Mouse (Mus musculus): ENCODE measurements around the gene Sgms1.

Gene Sgms1

GRCm38 (mm10) chr19:32292782-32293776 lies 96.4 kb downstream of the Sgms1 start:
- DNase-seq (ENCODE audit: low spot score): peak; percentile 29

DNA sequence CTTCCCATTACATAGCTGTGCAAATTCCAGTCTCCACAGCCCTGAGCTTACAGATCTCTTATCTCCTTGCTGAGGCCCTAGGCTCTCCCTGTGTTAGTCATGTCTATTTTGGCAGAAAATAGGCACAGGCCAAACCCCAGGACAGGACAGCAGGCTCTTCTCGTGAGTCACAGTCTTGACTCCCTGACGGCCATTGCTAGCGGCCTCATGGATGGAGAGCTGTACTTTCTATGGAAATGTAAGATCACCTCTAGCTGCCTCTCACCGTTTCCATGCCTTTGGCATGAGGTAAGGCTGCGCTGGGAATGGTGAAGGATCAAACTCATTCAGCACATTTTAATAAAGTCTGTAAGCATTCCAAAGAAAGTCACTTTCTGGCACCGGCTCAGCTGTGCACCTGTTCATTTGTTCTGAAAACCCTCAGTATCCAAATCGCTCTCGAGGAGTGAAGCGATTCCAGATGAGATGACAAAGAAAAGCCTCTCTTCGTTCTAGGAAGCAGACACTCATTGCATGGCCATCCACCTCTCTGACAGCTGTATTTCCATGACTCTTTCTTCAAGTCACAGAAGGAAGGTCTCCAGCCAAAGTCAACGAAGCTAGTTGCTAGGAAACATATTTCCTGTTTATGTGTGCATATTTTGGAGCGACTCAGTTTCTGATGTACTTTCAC lies 97.3 kb downstream of the Sgms1 start:
- peak; percentile 76 for DNase-seq (ENCODE audit: low spot score)

GRCm38 (mm10) chr19:32291130-32291529 lies 98.4 kb downstream of the Sgms1 start:
- DNase-seq (ENCODE audit: low spot score): no peak

DNA sequence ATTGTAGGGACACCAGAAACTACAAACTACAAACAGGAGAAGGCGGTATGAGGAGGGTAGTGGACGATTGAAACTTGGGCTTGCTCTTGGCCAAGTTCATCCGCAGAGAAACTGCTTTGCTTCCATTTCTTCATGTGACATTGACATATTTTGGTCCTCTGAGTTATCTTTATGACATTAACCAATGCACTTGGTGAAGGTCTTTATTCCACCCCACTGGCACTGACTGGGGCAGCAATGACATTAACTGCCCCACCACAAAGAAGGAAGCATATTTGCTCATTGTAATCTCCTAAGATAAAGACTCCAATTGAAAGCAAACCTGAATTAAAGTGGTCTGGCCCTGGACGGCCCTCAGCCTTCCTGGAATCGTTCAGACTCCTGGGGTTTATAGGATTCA lies 100.6 kb downstream of the Sgms1 start:
- no peak for DNase-seq (ENCODE audit: low spot score)

DNA sequence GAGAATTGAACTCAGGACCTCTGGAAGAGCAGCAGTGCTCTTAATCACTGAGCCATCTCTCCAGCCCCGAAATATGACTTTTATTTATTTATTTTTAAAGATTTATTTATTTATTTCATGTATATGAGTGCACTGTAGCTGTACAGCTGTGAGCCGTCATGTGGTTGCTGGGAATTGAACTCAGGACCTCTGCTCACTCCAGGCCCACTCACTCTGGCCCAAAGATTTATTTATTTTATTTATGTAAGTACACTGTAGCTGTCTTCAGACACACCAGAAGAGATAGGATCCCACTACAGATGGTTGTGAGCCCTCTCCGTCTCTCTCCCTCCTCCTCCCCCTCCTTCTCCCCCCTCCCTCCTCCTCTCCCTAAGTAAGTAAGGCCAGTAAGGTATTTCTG lies 101.7 kb downstream of the Sgms1 start:
- no peak for DNase-seq (ENCODE audit: low spot score)

GRCm38 (mm10) chr19:32285455-32285831 lies 104.1 kb downstream of the Sgms1 start:
- DNase-seq (ENCODE audit: low spot score): no peak

DNA sequence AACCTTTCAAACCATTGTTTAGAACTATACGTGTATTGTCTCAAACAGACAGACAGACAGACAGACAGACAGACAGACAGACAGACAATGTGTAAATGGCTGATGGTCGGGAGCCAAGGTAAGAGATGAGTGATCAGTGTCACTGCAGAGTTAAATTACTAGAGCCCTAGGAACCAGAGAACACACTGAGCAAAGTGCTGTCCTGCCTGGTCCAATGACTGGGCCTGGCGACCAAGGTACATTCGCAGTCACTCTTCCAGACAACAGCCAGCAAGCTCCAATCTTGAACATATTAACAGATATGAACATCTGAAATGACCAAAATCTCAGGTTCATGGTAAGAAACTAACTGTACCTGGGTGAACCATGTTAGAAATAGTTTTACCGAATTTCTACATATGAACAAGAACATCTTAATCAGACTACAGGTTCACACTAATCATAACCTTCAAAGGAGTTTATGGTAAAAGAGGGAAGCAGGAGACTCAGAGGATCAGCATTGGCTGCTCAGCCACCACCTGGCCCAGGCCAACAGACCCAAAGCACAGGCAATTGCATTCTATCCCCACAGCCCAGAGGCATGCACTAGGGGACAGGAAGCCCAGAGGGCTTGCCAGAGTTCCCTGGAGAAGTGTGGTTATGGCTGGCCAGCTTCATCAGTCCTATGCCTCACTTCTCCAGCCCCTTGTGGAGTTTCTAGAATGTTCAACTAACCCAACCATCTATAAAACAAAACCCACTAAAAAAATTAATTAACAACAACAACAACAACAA lies 104.6 kb downstream of the Sgms1 start:
- DNase-seq (ENCODE audit: low spot score): no peak

- no peak for DNase-seq (ENCODE audit: low spot score)
Measured at GRCm38 (mm10) chr19:32281917-32282316, 107.6 kb downstream of the Sgms1 start.

DNA sequence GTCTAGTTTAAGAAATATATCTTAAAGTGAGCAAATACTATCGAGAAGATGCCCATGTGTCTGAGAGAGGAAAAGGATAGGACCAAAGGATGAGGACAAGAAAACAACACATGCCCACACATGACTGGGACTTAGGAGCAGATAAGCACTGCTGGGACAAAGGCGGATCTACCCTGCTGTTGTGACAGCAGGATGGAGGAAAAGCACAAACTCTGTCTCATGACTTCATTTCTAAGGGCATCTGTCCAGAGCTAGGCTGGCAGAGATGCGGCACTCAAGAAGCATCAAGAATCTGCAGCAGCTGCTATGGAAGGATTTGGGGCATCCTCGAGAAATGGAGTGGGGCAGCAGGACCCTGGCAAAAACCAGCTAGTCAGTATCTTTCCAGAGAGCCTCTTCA lies 109.1 kb downstream of the Sgms1 start:
- no peak for DNase-seq (ENCODE audit: low spot score)

DNA sequence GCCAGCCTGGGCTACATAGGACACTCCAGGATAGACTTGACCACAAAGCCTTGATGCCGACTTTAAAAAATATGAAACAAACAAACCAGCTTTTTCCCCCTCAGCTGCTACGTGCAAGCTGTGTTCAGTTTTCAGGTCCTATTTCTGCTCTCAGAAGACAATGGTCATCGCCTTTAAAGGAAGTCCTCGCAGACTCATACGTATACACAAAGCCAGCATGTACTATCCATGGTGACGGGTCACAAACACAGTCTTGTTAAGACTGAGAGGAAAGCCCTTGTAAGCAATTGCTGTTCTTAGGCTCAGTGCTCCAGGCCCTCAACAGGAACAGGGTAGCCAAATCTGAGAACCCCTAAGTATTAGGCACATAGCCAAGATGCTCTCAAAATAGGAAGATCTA lies 110.1 kb downstream of the Sgms1 start:
- DNase-seq (ENCODE audit: low spot score): no peak

DNA sequence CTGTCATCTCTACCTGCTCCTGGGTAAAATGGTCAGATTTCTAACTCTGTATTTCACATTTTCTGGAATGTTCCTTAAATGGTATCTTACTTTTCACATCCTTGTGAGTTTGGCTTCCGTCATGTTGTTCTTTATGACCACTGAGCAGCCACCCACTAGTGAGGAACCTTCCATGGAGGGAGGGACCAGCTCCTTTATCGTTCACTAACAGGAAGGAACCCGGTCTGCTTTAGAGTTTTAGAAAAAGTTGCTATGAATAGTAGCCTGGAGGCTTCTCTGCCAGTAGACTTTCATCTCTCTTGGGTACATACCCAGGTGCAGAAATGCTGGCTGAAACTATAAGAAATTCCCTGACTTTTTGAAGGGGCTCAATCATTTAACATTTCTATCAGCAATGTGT lies 111.6 kb downstream of the Sgms1 start:
- DNase-seq (ENCODE audit: low spot score): no peak

GRCm38 (mm10) chr19:32277287-32277686 lies 112.2 kb downstream of the Sgms1 start:
- DNase-seq (ENCODE audit: low spot score): no peak

GRCm38 (mm10) chr19:32276817-32277216 lies 112.7 kb downstream of the Sgms1 start:
- DNase-seq (ENCODE audit: low spot score): no peak

DNA sequence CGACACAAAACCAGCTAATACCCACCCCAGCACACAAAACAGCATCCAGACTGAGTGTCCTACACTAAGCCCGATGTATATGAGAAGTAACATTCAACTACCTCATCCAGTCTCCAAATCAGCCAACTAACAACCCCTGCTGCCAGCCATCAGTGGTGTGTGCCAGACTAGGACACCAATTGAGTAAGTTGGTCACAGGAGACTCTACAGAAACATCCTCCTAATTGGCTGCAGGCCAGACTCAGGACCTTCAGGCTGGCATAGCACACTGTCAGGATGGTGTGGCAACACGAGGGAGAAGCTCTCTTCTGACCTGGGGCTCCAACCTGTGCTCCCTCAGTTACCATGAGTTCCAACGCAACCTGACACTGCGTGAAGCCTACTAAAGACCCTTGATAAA lies 113.3 kb downstream of the Sgms1 start:
- DNase-seq (ENCODE audit: low spot score): peak; percentile 22

DNA sequence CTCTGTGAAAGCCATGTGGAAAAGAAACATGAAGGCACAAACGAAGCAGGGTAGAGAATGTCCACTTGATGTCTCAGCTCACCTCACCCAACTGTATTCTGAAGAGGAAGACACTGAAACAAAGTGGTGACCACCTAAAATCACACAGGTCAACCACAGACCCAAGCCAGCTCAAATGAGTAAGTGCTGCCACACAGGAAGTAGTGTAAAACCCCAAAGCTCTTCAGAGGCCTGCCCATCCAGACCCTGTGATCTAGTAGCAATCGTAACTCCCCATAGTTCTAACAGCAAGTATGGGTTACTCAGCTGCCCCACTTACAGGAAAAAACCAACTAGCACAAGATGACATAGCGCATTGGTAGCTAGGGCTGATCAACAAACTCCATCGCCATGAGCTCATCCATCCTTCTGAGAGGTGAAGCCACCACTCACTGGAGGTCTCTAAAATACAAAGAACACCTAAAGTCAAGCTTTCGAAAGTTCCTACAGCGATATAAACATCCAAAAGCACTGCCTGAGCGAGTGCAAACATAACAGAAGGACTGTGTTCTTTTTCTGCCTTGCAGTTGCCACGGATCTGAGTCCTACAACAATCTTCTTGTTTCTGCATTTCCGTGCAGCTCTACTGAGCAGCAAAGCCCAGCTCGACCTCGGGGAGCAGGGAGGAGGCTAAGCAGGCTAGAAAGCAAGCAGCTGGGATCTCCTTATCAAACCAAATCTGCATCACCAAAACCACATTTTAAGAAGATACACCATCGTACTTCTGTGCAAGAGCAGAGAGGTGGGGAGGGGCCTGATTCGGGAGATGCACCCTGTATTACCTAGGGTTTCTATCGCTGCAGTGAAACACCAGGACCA lies 114.2 kb downstream of the Sgms1 start:
- no peak for DNase-seq (ENCODE audit: low spot score)

DNA sequence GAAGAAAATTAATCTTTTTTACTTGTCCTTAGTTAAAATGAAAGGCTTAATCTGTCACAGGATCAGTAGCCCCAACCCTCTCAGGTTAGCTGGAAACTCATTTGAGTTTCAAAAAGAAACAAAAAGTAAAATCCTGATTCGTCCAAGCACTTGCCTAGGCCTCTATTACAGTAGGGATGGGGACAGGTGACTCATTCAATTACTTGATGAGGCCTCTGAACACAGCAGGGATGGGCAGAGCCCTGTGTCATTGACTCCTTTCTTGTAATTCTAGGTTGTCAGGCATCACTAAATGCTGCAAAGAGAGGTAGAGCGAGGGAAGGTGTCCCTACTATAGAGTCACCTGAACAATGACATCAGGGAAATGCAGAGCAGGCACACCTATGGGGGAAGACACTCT lies 115.4 kb downstream of the Sgms1 start:
- no peak for DNase-seq (ENCODE audit: low spot score)

- DNase-seq (ENCODE audit: low spot score): no peak
Measured at GRCm38 (mm10) chr19:32273714-32274113, 115.8 kb downstream of the Sgms1 start.

GRCm38 (mm10) chr19:32272475-32273260 lies 116.8 kb downstream of the Sgms1 start:
- no peak for DNase-seq (ENCODE audit: low spot score)

GRCm38 (mm10) chr19:32271455-32272200 lies 117.9 kb downstream of the Sgms1 start:
- DNase-seq (ENCODE audit: low spot score): no peak

DNA sequence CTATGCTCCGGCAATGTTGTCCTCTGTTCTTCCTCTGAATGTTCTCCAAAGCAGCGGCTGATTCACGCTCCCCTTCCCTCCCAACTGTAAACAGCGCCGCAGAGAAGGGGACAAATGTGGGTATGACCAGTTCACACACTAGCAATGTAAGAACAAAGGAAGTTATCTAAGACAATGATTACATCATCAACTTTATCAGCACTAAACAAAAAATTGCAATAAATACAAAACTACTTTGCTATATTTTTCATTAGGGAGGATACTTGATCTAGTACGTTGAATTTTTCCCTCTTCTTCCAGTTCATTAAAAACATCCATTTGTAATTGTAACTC lies 119.7 kb downstream of the Sgms1 start:
- no peak for DNase-seq (ENCODE audit: low spot score)

Measured in MN1 (cell line).